Mouse (Mus musculus): ENCODE data around the gene Tex37. TPM values are rescaled to one million over a fixed set of nuclear protein-coding genes. Genes with fewer than 3 reads are reported as not detected.
A peak's percentile ranks its signal among the peaks of the same experiment; 100 is the strongest.

Gene Tex37
- polyA plus RNA-seq, 1 experiment from 2014 or later = not detected

DNA sequence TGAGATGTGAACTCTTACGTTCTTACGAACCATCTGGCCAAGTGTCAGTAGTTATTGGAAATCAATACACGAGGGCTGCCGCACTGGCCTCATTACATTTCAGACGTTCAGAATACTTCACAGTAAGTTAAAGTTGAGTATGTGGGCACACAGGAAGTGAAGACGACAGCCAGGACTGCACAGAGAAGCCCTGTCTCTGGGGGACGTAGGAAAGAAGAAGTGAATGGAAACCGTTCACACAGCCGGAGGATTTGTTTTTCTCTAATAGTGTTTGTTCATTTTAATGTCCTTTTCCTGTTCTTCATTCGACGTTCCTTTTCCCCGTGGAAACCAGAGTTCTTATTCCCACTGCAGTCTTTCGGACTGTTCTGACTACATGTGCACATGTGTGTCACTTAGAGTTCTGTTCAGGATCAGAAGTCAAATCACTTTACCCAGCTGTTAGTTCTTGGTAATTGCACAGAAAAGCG is 47.2 kb downstream of the Tex37 start:
- no peak for ATAC-seq (replicated peaks; ENCODE audit: extremely low read depth, insufficient read depth, low FRiP score)
- H3K9me3 ChIP-seq (replicated peaks; ENCODE audit: control insufficient read depth, low read length) = no peaks in the 10 kb centered on the region
- H3K9ac ChIP-seq (ENCODE audit: low read length) = no peak overlapping the region
- WGBS = 57% methylated on average over 14 of the region's 14 CpGs
- no peaks in the 10 kb centered on the region for H3K27me3 ChIP-seq (ENCODE audit: control insufficient read depth, insufficient read depth, low read length)
- no peaks in the 10 kb centered on the region for H3K36me3 ChIP-seq (ENCODE audit: control insufficient read depth, insufficient read depth)
- H3K27ac ChIP-seq (ENCODE audit: low read length) = peak overlapping the region; percentile 55; the same call in 1 of the 2 replicates
- H3K4me1 ChIP-seq (ENCODE audit: control insufficient read depth, insufficient read depth, low read length) = peaks cover 13% of the 10 kb centered on the region
- H3K4me3 ChIP-seq (ENCODE audit: low read length) = no peak overlapping the region
- H3K4me2 ChIP-seq (ENCODE audit: low read depth, low read length) = peak overlapping the region; percentile 36

DNA sequence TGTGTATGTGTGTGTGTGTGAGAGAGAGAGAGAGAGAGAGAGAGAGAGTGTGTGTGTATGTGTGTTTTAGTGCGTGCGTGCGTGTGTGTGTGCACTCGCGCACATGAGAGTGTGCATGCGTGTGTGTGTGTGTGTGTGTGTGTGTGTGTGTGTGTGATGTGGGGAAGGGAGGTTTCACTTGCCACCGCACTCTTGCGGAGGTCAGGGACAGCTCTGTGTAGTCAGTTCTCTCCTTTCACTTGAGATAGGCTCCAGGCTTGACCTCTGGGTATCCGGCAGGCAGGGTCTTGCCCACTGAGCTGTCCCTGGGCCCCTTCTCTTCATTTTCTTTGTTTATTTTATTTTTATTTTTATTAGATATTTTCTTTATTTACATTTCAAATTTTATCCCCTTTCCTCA is 51.4 kb downstream of the Tex37 start:
- Histone ChIP-seq H3K36me3 (ENCODE audit: control insufficient read depth, insufficient read depth) (no peaks in the 10 kb centered on the region), H3K4me1 (ENCODE audit: control insufficient read depth, insufficient read depth, low read length) (peaks cover 10% of the 10 kb centered on the region), H3K27ac (ENCODE audit: low read length) (no peak overlapping the region), H3K4me3 (ENCODE audit: low read length) (no peak overlapping the region), H3K9ac (ENCODE audit: low read length) (no peak overlapping the region), H3K9me3 (replicated peaks; ENCODE audit: control insufficient read depth, low read length) (no peaks in the 10 kb centered on the region), H3K27me3 (ENCODE audit: control insufficient read depth, insufficient read depth, low read length) (no peaks in the 10 kb centered on the region), H3K4me2 (ENCODE audit: low read depth, low read length) (no peak overlapping the region)
- 89% methylated on average over 9 of the region's 9 CpGs for WGBS
- no peak for ATAC-seq (replicated peaks; ENCODE audit: extremely low read depth, insufficient read depth, low FRiP score)

DNA sequence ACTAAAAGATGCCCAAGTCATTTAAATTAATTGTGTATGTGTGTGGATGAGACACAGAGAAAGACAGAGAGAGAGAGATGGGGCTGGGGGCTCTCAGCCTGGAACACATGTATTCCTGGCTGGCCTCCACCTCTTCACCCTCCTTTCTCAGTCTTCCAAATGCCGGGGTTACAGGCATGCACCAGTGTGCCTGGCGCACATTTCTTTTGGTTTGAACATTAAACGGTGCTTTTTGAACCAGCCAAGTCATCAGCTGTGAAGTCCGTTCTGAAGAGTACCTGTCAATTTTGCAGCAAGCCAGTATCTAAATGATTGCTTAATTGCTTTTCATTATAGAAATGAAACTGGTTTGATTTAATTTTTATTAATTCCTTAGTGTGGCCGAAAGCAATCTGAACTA is 52.0 kb downstream of the Tex37 start:
- H3K27ac ChIP-seq (ENCODE audit: low read length) = no peak overlapping the region
- H3K9ac ChIP-seq (ENCODE audit: low read length) = no peak overlapping the region
- H3K9me3 ChIP-seq (replicated peaks; ENCODE audit: control insufficient read depth, low read length) = no peaks in the 10 kb centered on the region
- WGBS = 80% methylated on average over 5 of the region's 5 CpGs
- no peak overlapping the region for H3K4me2 ChIP-seq (ENCODE audit: low read depth, low read length)
- H3K4me1 ChIP-seq (ENCODE audit: control insufficient read depth, insufficient read depth, low read length) = peaks cover 5% of the 10 kb centered on the region
- H3K36me3 ChIP-seq (ENCODE audit: control insufficient read depth, insufficient read depth) = no peaks in the 10 kb centered on the region
- no peak for ATAC-seq (replicated peaks; ENCODE audit: extremely low read depth, insufficient read depth, low FRiP score)
- H3K4me3 ChIP-seq (ENCODE audit: low read length) = no peak overlapping the region
- H3K27me3 ChIP-seq (ENCODE audit: control insufficient read depth, insufficient read depth, low read length) = no peaks in the 10 kb centered on the region

DNA sequence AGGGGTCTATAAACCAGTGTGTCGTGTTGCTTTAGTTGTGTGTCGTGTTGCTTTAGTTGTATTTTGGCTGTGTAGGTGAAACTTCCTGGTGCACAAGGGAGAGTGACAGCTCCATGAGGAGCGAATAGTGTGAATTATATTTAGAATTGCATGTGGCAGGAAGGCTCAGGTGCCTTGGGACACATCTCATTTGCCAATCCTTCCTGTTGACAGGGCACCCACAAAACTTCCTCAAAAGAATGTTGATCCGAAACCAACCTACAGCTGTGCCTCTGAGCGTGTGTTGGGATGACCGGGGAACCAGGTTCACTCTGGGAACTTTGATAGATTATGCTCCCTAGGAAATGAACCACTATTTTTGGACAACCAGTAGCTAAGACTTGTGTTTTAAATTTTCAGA is 54.4 kb downstream of the Tex37 start:
- Histone ChIP-seq H3K4me1 (ENCODE audit: control insufficient read depth, insufficient read depth, low read length) (no peaks in the 10 kb centered on the region; the same call in 1 of the 2 replicates), H3K9me3 (replicated peaks; ENCODE audit: control insufficient read depth, low read length) (no peaks in the 10 kb centered on the region), H3K27ac (ENCODE audit: low read length) (no peak overlapping the region), H3K27me3 (ENCODE audit: control insufficient read depth, insufficient read depth, low read length) (no peaks in the 10 kb centered on the region), H3K9ac (ENCODE audit: low read length) (no peak overlapping the region), H3K4me2 (ENCODE audit: low read depth, low read length) (no peak overlapping the region), H3K36me3 (ENCODE audit: control insufficient read depth, insufficient read depth) (peaks cover 3% of the 10 kb centered on the region; the same call in 1 of the 2 replicates), H3K4me3 (ENCODE audit: low read length) (no peak overlapping the region)
- no peak for ATAC-seq (replicated peaks; ENCODE audit: extremely low read depth, insufficient read depth, low FRiP score)
- 73% methylated on average over 6 of the region's 6 CpGs for WGBS

Other genes starting within 250 kb of the Tex37 start
- gene Rpia, start 126.7 kb downstream of the Tex37 start, polyA plus RNA-seq (2015; fragmentation: Nextera tagmentation; extraction: Ambion mirVana) = 1.1 and 1.6 TPM in 2 replicates
- 6.3 and 6.5 TPM in 2 replicates for gene Eif2ak3, start 74.4 kb downstream of the Tex37 start, polyA plus RNA-seq (2015; fragmentation: Nextera tagmentation; extraction: Ambion mirVana)
- gene Foxi3, start 37.6 kb upstream of the Tex37 start, polyA plus RNA-seq (2015; fragmentation: Nextera tagmentation; extraction: Ambion mirVana) = not detected in 2 replicates
- gene Thnsl2, start 225.5 kb upstream of the Tex37 start, polyA plus RNA-seq (2015; fragmentation: Nextera tagmentation; extraction: Ambion mirVana) = 5.9 and 6.2 TPM in 2 replicates

Measured in heart, embryonic 16.5 days (tissue).